Mouse (Mus musculus) frontal cortex, postnatal 25 days (tissue): ENCODE data around the gene Myd88.

ENCODE experiments used
- DNase-seq, 2 experiments: peaks; one replicate each; pipeline ENCODE4 v3.0.0; 2022; ENCODE audit warnings: low spot score in 2 of 2

Myd88 gene

DNA sequence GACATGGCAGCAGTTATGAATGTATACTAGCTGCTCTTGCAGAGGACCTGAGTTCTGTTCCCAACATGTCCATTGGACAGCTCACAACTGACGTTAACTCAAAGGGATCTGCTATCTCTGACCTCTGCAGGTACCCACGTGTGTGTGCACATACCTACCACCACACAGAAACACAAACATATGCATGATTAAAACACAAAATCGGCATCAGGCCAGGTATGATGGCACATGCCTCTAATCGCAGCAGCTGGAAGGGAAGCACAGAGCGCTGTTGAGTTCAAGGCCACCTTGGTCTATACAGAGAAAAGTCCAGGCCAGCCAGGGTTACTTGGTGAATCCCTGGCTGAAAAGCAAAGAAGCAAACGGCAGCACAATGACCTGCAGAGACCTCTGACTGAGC lies 43.5 kb downstream of the Myd88 start:
- DNase-seq: no peak

DNA sequence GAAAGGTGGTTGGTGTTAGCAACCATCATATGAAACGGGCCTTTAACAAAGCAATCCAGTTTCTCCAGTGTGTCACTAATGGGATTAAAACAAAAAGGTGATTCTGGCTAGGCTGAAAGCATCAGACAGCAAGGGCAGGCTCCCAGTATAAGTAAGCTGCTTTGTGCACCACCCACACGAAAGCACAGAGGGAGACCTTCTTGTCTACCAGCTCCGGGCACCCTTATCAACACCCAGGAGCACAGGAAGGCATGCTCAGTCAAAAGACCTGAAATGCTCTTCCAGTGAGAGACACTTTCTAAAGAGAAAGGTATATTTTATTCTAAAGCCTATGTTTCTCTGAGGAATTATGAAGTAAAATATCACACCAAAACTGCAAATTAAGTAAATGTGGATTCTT lies 50.4 kb downstream of the Myd88 start:
- no peak for DNase-seq
